Mouse (Mus musculus): ENCODE data around the gene Slc9a3r1. TPM values are rescaled to one million over a fixed set of nuclear protein-coding genes. Genes with fewer than 3 reads are reported as not detected.
A peak's percentile ranks its signal among the peaks of the same experiment; 100 is the strongest.

The Slc9a3r1 gene
- total and polyA plus RNA-seq, 2 experiments = 117 to 130 TPM

DNA sequence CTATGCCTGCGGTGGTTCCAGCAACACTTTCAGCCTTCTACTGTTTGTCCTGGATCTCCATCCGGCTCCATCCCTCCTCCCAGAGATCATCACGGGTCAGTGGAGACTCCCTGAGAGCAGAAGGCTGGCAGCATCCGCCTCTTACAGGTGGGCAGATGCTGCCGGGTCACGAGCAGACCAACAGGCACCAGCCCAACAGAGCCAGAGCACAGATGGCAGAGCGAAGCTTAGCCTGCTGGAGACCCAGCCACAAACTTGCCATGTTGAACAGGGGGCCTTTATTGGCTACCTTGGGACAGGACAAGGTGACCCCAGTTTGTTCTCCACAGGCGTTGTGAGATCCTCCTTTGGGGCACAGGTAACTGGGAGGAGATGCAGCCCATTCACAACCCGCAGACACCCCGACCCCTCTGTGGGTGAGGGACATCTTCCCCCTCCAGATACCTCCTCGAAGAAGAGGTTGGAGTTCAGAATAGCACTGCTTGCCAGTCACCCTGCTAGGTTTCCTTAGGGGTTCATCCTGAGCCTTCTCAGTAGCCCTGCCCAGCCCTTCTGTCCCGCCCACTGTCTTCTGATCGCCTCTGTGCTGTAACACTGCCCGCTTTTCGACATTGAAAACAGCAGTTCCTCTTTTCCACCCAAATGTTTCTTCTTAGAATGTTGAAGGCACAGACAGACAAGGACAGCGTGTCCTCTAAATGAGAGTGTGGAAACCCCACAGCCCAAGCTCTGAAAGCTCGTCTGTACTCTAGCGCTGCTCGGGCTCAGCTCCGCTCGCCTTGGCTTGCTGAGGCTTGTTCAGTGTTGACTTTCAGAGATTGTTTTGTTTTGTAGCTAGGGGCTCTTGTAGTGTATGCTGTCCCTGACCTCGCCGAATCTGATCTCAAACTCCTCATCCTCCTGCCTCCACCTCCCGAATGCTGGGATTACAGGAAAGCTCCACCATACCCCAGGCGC lies 45.9 kb downstream of the Slc9a3r1 start:
- Histone ChIP-seq H3K27me3 (ENCODE audit: control insufficient read depth, insufficient read depth, low read length) (no peaks in the 10 kb centered on the region), H3K79me2 (ENCODE audit: control insufficient read depth, insufficient read depth, low read length) (no peaks in the 10 kb centered on the region), H3K4me1 (ENCODE audit: control insufficient read depth, insufficient read depth, low read length) (no peaks in the 10 kb centered on the region), H3K9ac (ENCODE audit: low read depth, low read length) (no peak overlapping the region), H3K27ac (replicated peaks; ENCODE audit: insufficient read depth, low read depth, low read length) (no peak overlapping the region), H3K36me3 (ENCODE audit: control insufficient read depth, insufficient read depth, low read length) (peaks cover 2% of the 10 kb centered on the region; the same call in 1 of the 2 replicates), H3K4me3 (ENCODE audit: insufficient read depth, low read depth, low read length) (no peak overlapping the region)
- DNase-seq (ENCODE audit: extremely low read depth, low read depth, low spot score) = no peak
- WGBS = 89% methylated on average over 25 of the region's 25 CpGs
- TF ChIP-seq POLR2A (IDR thresholded peaks at IDR 0.05; ENCODE audit: extremely low read depth, insufficient read depth, low read length) (no peak), CTCF (IDR thresholded peaks at IDR 0.05; ENCODE audit: low read depth, low read length) (no peak)

DNA sequence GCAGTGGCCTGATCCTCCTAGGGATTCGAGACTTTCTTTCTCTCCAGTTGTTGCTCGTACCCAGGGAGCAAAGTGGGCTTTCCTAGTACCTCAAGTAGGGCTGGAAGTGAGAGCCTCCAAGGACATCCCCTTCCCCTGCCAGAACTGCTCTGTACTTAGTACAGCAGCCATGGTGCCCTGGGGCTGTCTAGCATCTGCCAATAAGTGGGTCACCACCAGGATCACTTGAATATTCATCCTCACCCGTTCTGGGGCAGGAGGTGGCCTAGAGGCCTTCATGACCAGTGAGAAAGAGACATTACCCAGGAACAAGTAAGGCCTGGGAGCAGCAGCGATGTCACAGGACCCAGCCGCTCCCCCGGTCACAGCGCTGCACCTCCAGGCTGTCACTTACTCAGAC lies 46.8 kb downstream of the Slc9a3r1 start:
- no peaks in the 10 kb centered on the region for H3K27me3 ChIP-seq (ENCODE audit: control insufficient read depth, insufficient read depth, low read length)
- no peak overlapping the region for H3K27ac ChIP-seq (replicated peaks; ENCODE audit: insufficient read depth, low read depth, low read length)
- H3K9ac ChIP-seq (ENCODE audit: low read depth, low read length) = no peak overlapping the region
- no peaks in the 10 kb centered on the region for H3K79me2 ChIP-seq (ENCODE audit: control insufficient read depth, insufficient read depth, low read length)
- no peak for TF ChIP-seq POLR2A (IDR thresholded peaks at IDR 0.05; ENCODE audit: extremely low read depth, insufficient read depth, low read length)
- no peak for TF ChIP-seq CTCF (IDR thresholded peaks at IDR 0.05; ENCODE audit: low read depth, low read length)
- no peaks in the 10 kb centered on the region; the same call in 1 of the 2 replicates for H3K36me3 ChIP-seq (ENCODE audit: control insufficient read depth, insufficient read depth, low read length)
- H3K4me3 ChIP-seq (ENCODE audit: insufficient read depth, low read depth, low read length) = no peak overlapping the region
- 89% methylated on average over 7 of the region's 7 CpGs for WGBS
- no peak for DNase-seq (ENCODE audit: extremely low read depth, low read depth, low spot score)
- no peaks in the 10 kb centered on the region for H3K4me1 ChIP-seq (ENCODE audit: control insufficient read depth, insufficient read depth, low read length)

DNA sequence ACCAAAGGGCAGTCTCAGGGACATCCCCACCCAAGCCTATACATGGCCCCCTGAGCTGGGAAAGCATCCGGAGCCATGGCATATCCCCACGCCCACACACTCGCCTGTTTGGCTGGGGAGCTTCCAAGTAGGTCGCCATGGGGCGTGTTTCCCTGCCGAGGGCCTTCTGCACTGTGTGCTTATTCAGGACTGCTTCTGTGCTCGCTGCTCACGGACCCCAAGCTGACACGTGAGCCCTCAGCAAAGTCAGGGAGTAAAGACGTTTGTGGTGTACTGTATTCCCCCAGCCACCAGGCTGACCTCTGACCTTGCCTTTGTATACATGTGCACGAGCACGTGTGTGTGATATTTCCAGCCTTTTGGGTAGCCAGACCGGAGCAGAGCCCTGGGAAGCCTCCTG lies 49.0 kb downstream of the Slc9a3r1 start:
- H3K4me1 ChIP-seq (ENCODE audit: control insufficient read depth, insufficient read depth, low read length) = no peaks in the 10 kb centered on the region
- 27% methylated on average over 13 of the region's 13 CpGs for WGBS
- H3K79me2 ChIP-seq (ENCODE audit: control insufficient read depth, insufficient read depth, low read length) = no peaks in the 10 kb centered on the region
- H3K27me3 ChIP-seq (ENCODE audit: control insufficient read depth, insufficient read depth, low read length) = no peaks in the 10 kb centered on the region
- H3K27ac ChIP-seq (replicated peaks; ENCODE audit: insufficient read depth, low read depth, low read length) = no peak overlapping the region
- TF ChIP-seq CTCF (IDR thresholded peaks at IDR 0.05; ENCODE audit: low read depth, low read length) (no peak), POLR2A (IDR thresholded peaks at IDR 0.05; ENCODE audit: extremely low read depth, insufficient read depth, low read length) (no peak)
- no peak overlapping the region for H3K4me3 ChIP-seq (ENCODE audit: insufficient read depth, low read depth, low read length)
- no peaks in the 10 kb centered on the region; the same call in 1 of the 2 replicates for H3K36me3 ChIP-seq (ENCODE audit: control insufficient read depth, insufficient read depth, low read length)
- no peak overlapping the region for H3K9ac ChIP-seq (ENCODE audit: low read depth, low read length)
- no peak for DNase-seq (ENCODE audit: extremely low read depth, low read depth, low spot score)

DNA sequence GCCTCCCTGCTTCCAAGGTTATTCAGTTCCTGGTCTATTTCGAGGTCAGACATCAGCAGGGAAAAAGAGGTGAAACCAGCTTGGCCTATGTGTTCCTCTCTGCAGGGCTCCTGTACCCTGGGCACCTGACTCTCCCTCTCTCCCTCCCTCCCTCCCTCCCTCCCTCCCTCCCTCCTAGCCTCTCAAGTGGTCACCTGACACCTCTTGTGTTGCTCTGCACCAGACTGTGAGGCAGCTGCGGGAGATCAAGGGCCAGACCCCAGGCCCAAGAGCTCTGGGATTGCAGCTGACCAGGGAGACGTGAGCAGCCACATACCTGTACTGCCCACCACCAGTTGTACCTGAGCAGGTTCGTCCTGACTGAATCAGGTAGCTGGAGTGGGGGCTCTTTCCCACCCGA lies 52.0 kb downstream of the Slc9a3r1 start:
- no peak overlapping the region for H3K4me3 ChIP-seq (ENCODE audit: insufficient read depth, low read depth, low read length)
- no peak for DNase-seq (ENCODE audit: extremely low read depth, low read depth, low spot score)
- H3K27me3 ChIP-seq (ENCODE audit: control insufficient read depth, insufficient read depth, low read length) = no peaks in the 10 kb centered on the region
- H3K4me1 ChIP-seq (ENCODE audit: control insufficient read depth, insufficient read depth, low read length) = peaks cover 15% of the 10 kb centered on the region
- no peak overlapping the region for H3K27ac ChIP-seq (replicated peaks; ENCODE audit: insufficient read depth, low read depth, low read length)
- 94% methylated on average over 5 of the region's 5 CpGs for WGBS
- no peaks in the 10 kb centered on the region for H3K79me2 ChIP-seq (ENCODE audit: control insufficient read depth, insufficient read depth, low read length)
- no peak overlapping the region for H3K9ac ChIP-seq (ENCODE audit: low read depth, low read length)
- no peaks in the 10 kb centered on the region for H3K36me3 ChIP-seq (ENCODE audit: control insufficient read depth, insufficient read depth, low read length)
- TF ChIP-seq POLR2A (IDR thresholded peaks at IDR 0.05; ENCODE audit: extremely low read depth, insufficient read depth, low read length) (no peak), CTCF (IDR thresholded peaks at IDR 0.05; ENCODE audit: low read depth, low read length) (no peak)

DNA sequence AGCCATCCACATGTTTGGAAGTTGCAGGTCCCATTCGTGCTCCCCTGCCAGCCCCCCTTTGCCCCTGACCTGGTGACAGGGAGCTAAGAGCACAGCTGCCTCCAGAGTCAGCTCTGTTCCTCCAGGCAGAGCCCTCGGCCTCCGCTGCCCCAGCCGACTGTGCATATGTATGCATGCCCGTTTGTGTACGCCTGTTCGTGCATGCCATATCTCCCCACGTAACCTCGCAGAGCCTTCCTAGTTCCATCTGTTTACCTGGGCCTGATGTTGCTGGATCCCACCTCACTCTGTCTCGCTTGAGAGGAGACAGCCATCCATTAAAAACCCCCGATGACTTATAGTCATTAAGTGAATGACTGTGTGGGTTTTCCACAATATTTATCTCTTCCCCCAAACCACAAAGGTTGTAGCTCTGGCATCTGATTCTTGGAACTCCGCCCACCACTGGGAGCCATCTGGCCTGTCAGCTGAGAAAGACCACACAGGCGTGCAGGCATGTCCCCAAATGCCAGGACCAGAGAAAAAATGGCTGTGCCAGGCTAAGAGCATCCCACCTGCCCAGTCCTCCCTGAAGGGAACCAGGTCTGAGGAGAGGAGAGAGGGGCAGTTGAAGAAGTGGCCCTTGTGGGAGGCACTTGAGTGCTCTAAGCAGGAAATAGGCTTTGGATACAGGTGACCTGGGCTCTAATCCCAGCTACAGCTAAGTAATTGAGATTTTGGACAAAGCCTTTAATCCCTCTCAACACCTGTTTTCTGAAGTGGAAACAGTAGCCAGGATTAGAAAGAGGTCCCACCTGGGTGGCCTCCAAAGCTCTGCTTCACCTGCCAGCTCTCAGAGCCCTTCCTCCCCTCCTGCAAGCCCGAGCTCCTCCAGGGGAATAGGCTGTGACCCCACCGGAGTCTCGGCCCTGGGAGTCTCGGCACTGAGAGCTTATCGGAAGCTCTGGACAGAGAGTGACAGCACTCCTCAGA lies 54.6 kb downstream of the Slc9a3r1 start:
- Histone ChIP-seq H3K79me2 (ENCODE audit: control insufficient read depth, insufficient read depth, low read length) (no peaks in the 10 kb centered on the region), H3K36me3 (ENCODE audit: control insufficient read depth, insufficient read depth, low read length) (no peaks in the 10 kb centered on the region), H3K27ac (replicated peaks; ENCODE audit: insufficient read depth, low read depth, low read length) (peak overlapping the region; percentile 92), H3K27me3 (ENCODE audit: control insufficient read depth, insufficient read depth, low read length) (no peaks in the 10 kb centered on the region), H3K4me1 (ENCODE audit: control insufficient read depth, insufficient read depth, low read length) (peaks cover 16% of the 10 kb centered on the region), H3K9ac (ENCODE audit: low read depth, low read length) (no peak overlapping the region), H3K4me3 (ENCODE audit: insufficient read depth, low read depth, low read length) (no peak overlapping the region)
- no peak for DNase-seq (ENCODE audit: extremely low read depth, low read depth, low spot score)
- TF ChIP-seq POLR2A (IDR thresholded peaks at IDR 0.05; ENCODE audit: extremely low read depth, insufficient read depth, low read length) (no peak), CTCF (IDR thresholded peaks at IDR 0.05; ENCODE audit: low read depth, low read length) (no peak)
- WGBS = 89% methylated on average over 18 of the region's 18 CpGs
